Comparison of ENCODE assay signal across 8 mouse cellular contexts in the genomic region with DNA sequence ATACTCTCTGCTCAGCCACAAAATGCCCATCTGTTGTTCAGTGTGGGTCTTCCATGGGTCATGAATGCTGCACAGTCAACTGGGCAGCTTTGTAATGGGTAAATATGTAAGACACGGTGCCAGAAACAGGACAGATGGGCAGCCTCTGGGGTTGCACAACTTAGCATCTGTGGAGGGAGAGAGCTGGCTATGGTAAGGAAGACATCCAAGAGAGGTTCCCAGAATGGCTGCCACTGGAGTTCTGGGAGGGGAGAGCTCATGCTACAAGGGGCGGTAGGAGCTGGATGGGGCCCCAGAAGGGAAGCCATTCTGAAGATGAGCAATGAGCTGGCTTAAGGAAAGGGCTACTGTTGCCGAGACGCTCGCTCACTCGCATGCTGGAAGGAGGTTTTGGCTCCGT. TPM values are rescaled to one million over a fixed set of nuclear protein-coding genes. Genes with fewer than 3 reads are reported as not detected.
A peak's percentile ranks its signal among the peaks of the same experiment; 100 is the strongest.
DNase-seq lines count a peak whose midpoint lies in the region; ATAC-seq and TF ChIP-seq lines count a peak whose summit lies in the region.

No protein-coding gene starts in this region.

- H3K9me3 ChIP-seq in forebrain, embryonic 16.5 days (ENCODE audit: control insufficient read depth, low read length) = peaks cover 3% of the 10 kb centered on the region; the same call in 1 of the 2 replicates
- H3K9me3 ChIP-seq in forebrain, embryonic 12.5 days = peaks cover 3% of the 10 kb centered on the region; the same call in 1 of the 2 replicates

- H3K27me3 ChIP-seq in forebrain, embryonic 16.5 days (replicated peaks; ENCODE audit: control insufficient read depth, insufficient read depth, low read length) = no peaks in the 10 kb centered on the region
- peaks cover 5% of the 10 kb centered on the region; the same call in 1 of the 2 replicates for H3K27me3 ChIP-seq in forebrain, embryonic 12.5 days

- H3K36me3 ChIP-seq in forebrain, embryonic 16.5 days (ENCODE audit: control insufficient read depth, insufficient read depth) = no peaks in the 10 kb centered on the region
- H3K36me3 ChIP-seq in forebrain, embryonic 12.5 days (replicated peaks) = peaks cover 9% of the 10 kb centered on the region

- 74% methylated on average over 7 of the region's 7 CpGs for WGBS in forebrain, embryonic 16.5 days
- 87% methylated on average over 7 of the region's 7 CpGs for WGBS in forebrain, embryonic 12.5 days

- H3K4me1 ChIP-seq in forebrain, embryonic 16.5 days (replicated peaks; ENCODE audit: control insufficient read depth, insufficient read depth, low read length) = peaks cover 11% of the 10 kb centered on the region
- H3K4me1 ChIP-seq in forebrain, embryonic 12.5 days = peaks cover 11% of the 10 kb centered on the region

- H3K4me2 ChIP-seq in forebrain, embryonic 16.5 days (ENCODE audit: low read length) = no peak overlapping the region
- no peak overlapping the region for H3K4me2 ChIP-seq in forebrain, embryonic 12.5 days

- H3K4me3 ChIP-seq in forebrain, embryonic 16.5 days (replicated peaks; ENCODE audit: low read length) = no peak overlapping the region
- no peak overlapping the region for H3K4me3 ChIP-seq in forebrain, embryonic 12.5 days (replicated peaks)

- TF ChIP-seq CTCF in brain, embryonic 14.5 days (IDR thresholded peaks at IDR 0.05; ENCODE audit: borderline replicate concordance, extremely low read depth, insufficient read depth, insufficient read length) = no peak

- ATAC-seq in forebrain, embryonic 16.5 days = peak; percentile 38; the same call in 1 of the 2 replicates
- no peak for ATAC-seq in forebrain, embryonic 12.5 days (ENCODE audit: low FRiP score)
- no peak for ATAC-seq in megakaryocyte progenitor cell, adult 5-6 weeks (replicated peaks; ENCODE audit: poor library complexity)
- ATAC-seq in granulocyte monocyte progenitor cell, adult 5-6 weeks (replicated peaks; ENCODE audit: poor library complexity, severe bottlenecking) = no peak

- H3K9ac ChIP-seq in forebrain, embryonic 16.5 days (replicated peaks; ENCODE audit: low read depth, low read length) = no peak overlapping the region
- no peak overlapping the region for H3K9ac ChIP-seq in forebrain, embryonic 12.5 days

- intact Hi-C loops in left cerebral cortex, postnatal 25 days (cut with DNase I) = no loop called here
- intact Hi-C loops in left cerebral cortex, postnatal 10 days (cut with DNase I) = loop anchor here (5.0 kb wide), 1 partner anchor 45 kb away; no protein-coding TSS in a partner anchor

- peak overlapping the region; percentile 38; the same call in 1 of the 2 replicates for H3K27ac ChIP-seq in forebrain, embryonic 16.5 days (ENCODE audit: low read length)
- no peak overlapping the region for H3K27ac ChIP-seq in forebrain, embryonic 12.5 days

- DNase-seq in left cerebral cortex, postnatal 25 days (ENCODE audit: low spot score in 2 of 2) = peak; percentile 27 to 52
- no peak for DNase-seq in left cerebral cortex, postnatal 10 days (ENCODE audit: extremely low spot score in 1 of 2, low spot score in 2 of 2)
- peak; percentile 54 for DNase-seq in brain, embryonic 14.5 days (ENCODE audit: low read depth)
- peak; percentile 62 for DNase-seq in lung, postnatal 10 days

- TF ChIP-seq POLR2A in brain, embryonic 14.5 days (IDR thresholded peaks at IDR 0.05; ENCODE audit: borderline replicate concordance, extremely low read depth, insufficient read depth, insufficient read length, poor library complexity, severe bottlenecking) = no peak

RNA-seq across cellular contexts. Expression of a gene that starts 58.7 kb away (rescaled TPM):
- 3.1 and 3.2 TPM in 2 replicates for polyA plus RNA-seq in forebrain, embryonic 16.5 days (2015; fragmentation: Nextera tagmentation; extraction: Ambion mirVana)
- polyA plus RNA-seq in forebrain, embryonic 12.5 days (2016; fragmentation: Nextera tagmentation; extraction: Ambion mirVana) = 4.2 and 4.3 TPM in 2 replicates
- 10 to 100 TPM; 13.5 to 14.7 TPM for total RNA-seq in left cerebral cortex, postnatal 25 days (2021)
- 10 to 100 TPM; 18.0 TPM for total RNA-seq in left cerebral cortex, postnatal 10 days (2021)
- polyA plus RNA-seq in brain, embryonic 14.5 days (2012; rRNA removed) = 6.0 and 10.0 TPM in 2 replicates
- total RNA-seq in megakaryocyte progenitor cell, adult 5-6 weeks (2015) = 1.2 and 1.5 TPM in 2 replicates
- total RNA-seq in megakaryocyte progenitor cell, adult 5-6 weeks (2017) = 0.07 and 0.08 TPM in 2 replicates
- total RNA-seq in granulocyte monocyte progenitor cell, adult 5-6 weeks (2014; fragmentation: Nextera tagmentation) = 0.85 and 1.7 TPM in 2 replicates
- 0.10 and 0.78 TPM in 2 replicates for total RNA-seq in granulocyte monocyte progenitor cell, adult 5-6 weeks (2017)

Comparison
In these comparisons a context has a peak if more than half of its experiments do, and no peak if none do; other contexts are left out.
1. DNase-seq: peak in left cerebral cortex, postnatal 25 days (2 of 2), brain, embryonic 14.5 days (single experiment) and lung, postnatal 10 days (single experiment); none in left cerebral cortex, postnatal 10 days (0 of 2).
2. RNA of a gene that starts 58.7 kb away (total RNA-seq): 18.0 TPM in left cerebral cortex, postnatal 10 days and 13.5 to 14.7 TPM in left cerebral cortex, postnatal 25 days; 0.10 to 1.7 TPM in granulocyte monocyte progenitor cell, adult 5-6 weeks and 0.07 to 1.5 TPM in megakaryocyte progenitor cell, adult 5-6 weeks; every median in the first group is over 4 times any median in the second.